Mouse (Mus musculus): ENCODE data around the gene Atg5. TPM values are rescaled to one million over a fixed set of nuclear protein-coding genes. Genes with fewer than 3 reads are reported as not detected.

Atg5 gene
- polyA plus RNA-seq, 1 experiment from 2014 or later, result 37.5 TPM

- no peak for TF ChIP-seq CTCF (IDR thresholded peaks at IDR 0.05; ENCODE audit: low read depth)
- TF ChIP-seq EP300 (optimal IDR thresholded peaks at IDR 0.05), result no peak
- Histone ChIP-seq H3K36me3 (ENCODE audit: control insufficient read depth, insufficient read depth, low read length) (peaks cover 7% of the 10 kb centered on the region), H3K27me3 (ENCODE audit: control insufficient read depth, insufficient read depth, low read length) (no peaks in the 10 kb centered on the region), H3K9ac (ENCODE audit: low read length) (no peak overlapping the region), H3K4me3 (ENCODE audit: low read depth, low read length) (no peak overlapping the region), H3K4me1 (replicated peaks; ENCODE audit: control insufficient read depth, insufficient read depth) (no peaks in the 10 kb centered on the region), H3K27ac (replicated peaks) (no peak overlapping the region), H3K9me3 (ENCODE audit: control insufficient read depth, low read length) (no peaks in the 10 kb centered on the region), H3K4me2 (replicated peaks; ENCODE audit: low read depth) (no peak overlapping the region)
- DNase-seq (ENCODE audit: low spot score) (no peak), ATAC-seq (ENCODE audit: low FRiP score, low TSS enrichment) (no peak)
- WGBS, result 76% methylated on average over 4 of the region's 4 CpGs
Observed at GRCm38 (mm10) chr10:44285935-44286334, 17.8 kb downstream of the Atg5 start.

DNA sequence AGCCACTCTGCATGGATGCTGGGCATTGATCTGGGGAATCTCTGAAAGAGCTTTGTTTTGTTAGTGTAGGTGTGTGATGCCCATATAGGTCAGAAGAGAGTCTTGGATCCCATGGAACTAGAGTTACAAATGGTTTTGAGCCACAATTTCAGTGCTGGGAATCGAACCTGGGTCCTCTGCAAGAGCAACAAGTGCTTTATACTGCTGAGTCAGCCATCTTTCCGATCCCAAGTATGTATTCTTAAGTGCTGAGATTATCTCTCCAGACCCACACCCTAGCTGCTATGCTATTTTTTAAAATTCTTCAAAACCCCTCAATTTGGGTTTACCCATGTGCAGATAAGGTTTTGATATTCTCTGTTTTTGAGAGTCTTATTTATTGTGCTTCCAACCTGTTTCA lies 22.7 kb downstream of the Atg5 start:
- no peaks in the 10 kb centered on the region for H3K27me3 ChIP-seq (ENCODE audit: control insufficient read depth, insufficient read depth, low read length)
- no peak overlapping the region for H3K27ac ChIP-seq (replicated peaks)
- peaks cover 7% of the 10 kb centered on the region for H3K36me3 ChIP-seq (ENCODE audit: control insufficient read depth, insufficient read depth, low read length)
- H3K4me2 ChIP-seq (replicated peaks; ENCODE audit: low read depth), result no peak overlapping the region
- 86% methylated on average over 2 of the region's 2 CpGs for WGBS
- DNase-seq (ENCODE audit: low spot score) (no peak), ATAC-seq (ENCODE audit: low FRiP score, low TSS enrichment) (no peak)
- H3K9me3 ChIP-seq (ENCODE audit: control insufficient read depth, low read length), result no peaks in the 10 kb centered on the region
- H3K9ac ChIP-seq (ENCODE audit: low read length), result no peak overlapping the region
- H3K4me1 ChIP-seq (replicated peaks; ENCODE audit: control insufficient read depth, insufficient read depth), result no peaks in the 10 kb centered on the region
- TF ChIP-seq EP300 (optimal IDR thresholded peaks at IDR 0.05), result no peak
- TF ChIP-seq CTCF (IDR thresholded peaks at IDR 0.05; ENCODE audit: low read depth), result no peak
- no peak overlapping the region for H3K4me3 ChIP-seq (ENCODE audit: low read depth, low read length)

DNA sequence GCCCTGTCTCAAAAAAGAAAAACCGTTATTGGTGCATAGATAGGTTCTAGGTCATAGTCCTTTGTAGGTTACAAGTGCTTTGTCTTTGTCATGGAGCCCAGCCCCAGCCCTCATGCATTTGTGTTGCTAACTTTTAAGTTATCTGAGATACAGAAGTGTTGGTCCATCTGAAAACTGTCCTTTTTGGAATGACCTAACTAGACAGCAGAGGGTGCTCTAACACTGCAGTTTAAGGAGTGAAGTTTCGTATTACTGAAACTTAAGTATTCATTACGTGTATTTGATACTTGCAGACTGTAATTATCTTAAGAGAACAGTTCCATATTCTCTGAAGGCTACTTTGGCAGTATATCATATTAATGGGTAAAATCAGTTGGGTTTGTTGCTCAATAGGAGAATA lies 24.0 kb downstream of the Atg5 start:
- DNase-seq (ENCODE audit: low spot score), result no peak
- Histone ChIP-seq H3K36me3 (ENCODE audit: control insufficient read depth, insufficient read depth, low read length) (peaks cover 2% of the 10 kb centered on the region; the same call in 1 of the 2 replicates), H3K9me3 (ENCODE audit: control insufficient read depth, low read length) (no peaks in the 10 kb centered on the region), H3K27ac (replicated peaks) (no peak overlapping the region), H3K4me3 (ENCODE audit: low read depth, low read length) (no peak overlapping the region), H3K27me3 (ENCODE audit: control insufficient read depth, insufficient read depth, low read length) (no peaks in the 10 kb centered on the region), H3K4me2 (replicated peaks; ENCODE audit: low read depth) (no peak overlapping the region), H3K9ac (ENCODE audit: low read length) (no peak overlapping the region), H3K4me1 (replicated peaks; ENCODE audit: control insufficient read depth, insufficient read depth) (no peaks in the 10 kb centered on the region)
- WGBS, result 52% methylated on average over 3 of the region's 3 CpGs
- no peak for ATAC-seq (ENCODE audit: low FRiP score, low TSS enrichment)
- no peak for TF ChIP-seq EP300 (optimal IDR thresholded peaks at IDR 0.05)
- peak; percentile 84 for TF ChIP-seq CTCF (IDR thresholded peaks at IDR 0.05; ENCODE audit: low read depth)

DNA sequence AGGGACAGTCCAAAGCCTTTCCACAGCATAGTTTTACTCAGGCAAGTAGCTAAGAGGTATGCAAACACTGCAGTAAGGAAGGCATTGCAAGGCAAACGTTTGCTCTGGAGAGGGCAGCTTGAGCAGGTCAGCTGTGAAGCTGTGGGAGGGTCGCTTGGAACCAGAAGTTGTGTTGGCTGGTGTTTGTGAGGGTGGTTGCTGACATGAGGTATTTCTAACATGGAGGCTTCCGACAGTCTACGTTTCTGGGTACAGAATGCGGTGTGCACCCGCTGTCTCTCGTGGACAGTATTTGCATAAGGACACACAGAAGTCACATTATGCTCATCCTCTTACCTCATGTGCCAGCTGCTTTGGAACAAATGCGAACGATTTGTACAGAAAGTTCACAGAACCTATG lies 31.0 kb downstream of the Atg5 start:
- H3K27ac ChIP-seq (replicated peaks), result no peak overlapping the region
- no peak overlapping the region for H3K4me3 ChIP-seq (ENCODE audit: low read depth, low read length)
- H3K36me3 ChIP-seq (ENCODE audit: control insufficient read depth, insufficient read depth, low read length), result no peaks in the 10 kb centered on the region
- 79% methylated on average over 9 of the region's 9 CpGs for WGBS
- DNase-seq (ENCODE audit: low spot score) (no peak), ATAC-seq (ENCODE audit: low FRiP score, low TSS enrichment) (no peak)
- no peak for TF ChIP-seq CTCF (IDR thresholded peaks at IDR 0.05; ENCODE audit: low read depth)
- no peak overlapping the region for H3K9ac ChIP-seq (ENCODE audit: low read length)
- H3K4me2 ChIP-seq (replicated peaks; ENCODE audit: low read depth), result no peak overlapping the region
- H3K9me3 ChIP-seq (ENCODE audit: control insufficient read depth, low read length), result no peaks in the 10 kb centered on the region
- no peaks in the 10 kb centered on the region for H3K27me3 ChIP-seq (ENCODE audit: control insufficient read depth, insufficient read depth, low read length)
- no peaks in the 10 kb centered on the region for H3K4me1 ChIP-seq (replicated peaks; ENCODE audit: control insufficient read depth, insufficient read depth)

- Histone ChIP-seq H3K27me3 (ENCODE audit: control insufficient read depth, insufficient read depth, low read length) (no peaks in the 10 kb centered on the region), H3K36me3 (ENCODE audit: control insufficient read depth, insufficient read depth, low read length) (no peaks in the 10 kb centered on the region), H3K4me3 (ENCODE audit: low read depth, low read length) (no peak overlapping the region), H3K9me3 (ENCODE audit: control insufficient read depth, low read length) (no peaks in the 10 kb centered on the region), H3K27ac (replicated peaks) (no peak overlapping the region), H3K4me2 (replicated peaks; ENCODE audit: low read depth) (no peak overlapping the region), H3K9ac (ENCODE audit: low read length) (no peak overlapping the region), H3K4me1 (replicated peaks; ENCODE audit: control insufficient read depth, insufficient read depth) (no peaks in the 10 kb centered on the region)
- TF ChIP-seq EP300 (optimal IDR thresholded peaks at IDR 0.05), result no peak
- no peak for TF ChIP-seq CTCF (IDR thresholded peaks at IDR 0.05; ENCODE audit: low read depth)
- ATAC-seq (ENCODE audit: low FRiP score, low TSS enrichment) (no peak), DNase-seq (ENCODE audit: low spot score) (no peak)
- WGBS, result 79% methylated on average over 4 of the region's 4 CpGs
Observed at GRCm38 (mm10) chr10:44300078-44300477, 31.9 kb downstream of the Atg5 start.

DNA sequence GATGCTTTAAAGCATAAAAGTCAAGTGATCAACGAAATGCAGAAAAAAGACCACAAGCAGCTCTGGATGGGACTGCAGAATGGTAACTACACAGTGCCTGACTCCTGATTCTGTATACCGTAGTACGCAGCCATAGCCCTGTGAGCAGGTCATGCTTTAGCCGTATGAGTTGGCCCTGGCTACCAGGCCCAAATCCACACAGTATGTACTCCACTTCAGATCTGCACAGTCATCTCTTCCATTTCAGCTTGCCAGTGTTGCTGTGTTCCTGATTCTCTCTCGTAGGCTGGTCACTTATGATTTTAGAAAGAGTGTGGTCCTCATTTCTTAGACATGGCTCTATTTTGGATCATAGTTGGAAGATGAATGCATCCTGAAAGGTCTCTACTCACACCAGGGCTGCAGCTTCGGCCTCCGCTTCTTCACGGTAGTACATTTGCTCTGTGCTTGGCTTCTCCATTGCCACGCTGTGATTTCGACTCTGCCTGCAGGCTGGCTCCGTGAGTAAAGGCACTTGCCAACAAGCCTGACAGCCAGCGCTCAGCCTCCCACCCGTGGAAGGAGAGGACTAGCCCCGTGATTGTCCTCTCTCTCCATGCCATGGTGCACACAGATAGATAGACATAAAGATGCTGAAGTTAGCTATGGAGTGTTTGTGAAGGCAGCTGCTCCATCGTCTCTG lies 35.6 kb downstream of the Atg5 start:
- no peak for DNase-seq (ENCODE audit: low spot score)
- TF ChIP-seq CTCF (IDR thresholded peaks at IDR 0.05; ENCODE audit: low read depth), result no peak
- TF ChIP-seq EP300 (optimal IDR thresholded peaks at IDR 0.05), result no peak
- Histone ChIP-seq H3K4me3 (ENCODE audit: low read depth, low read length) (no peak overlapping the region), H3K4me2 (replicated peaks; ENCODE audit: low read depth) (no peak overlapping the region), H3K9ac (ENCODE audit: low read length) (no peak overlapping the region), H3K27ac (replicated peaks) (peak overlapping the region; percentile 24; the same call in 1 of the 2 replicates), H3K36me3 (ENCODE audit: control insufficient read depth, insufficient read depth, low read length) (no peaks in the 10 kb centered on the region), H3K4me1 (replicated peaks; ENCODE audit: control insufficient read depth, insufficient read depth) (no peaks in the 10 kb centered on the region), H3K9me3 (ENCODE audit: control insufficient read depth, low read length) (no peaks in the 10 kb centered on the region), H3K27me3 (ENCODE audit: control insufficient read depth, insufficient read depth, low read length) (no peaks in the 10 kb centered on the region)
- 81% methylated on average over 15 of the region's 15 CpGs for WGBS
- ATAC-seq (ENCODE audit: low FRiP score, low TSS enrichment), result 0 out of 2 replicates have a peak, but pooled peaks have one; percentile 12
